Comparison of ENCODE assay signal across 21 mouse cellular contexts in genomic region chr16:67578842-67579517, GRCm38 (mm10). TPM values are rescaled to one million over a fixed set of nuclear protein-coding genes. Genes with fewer than 3 reads are reported as not detected.
A peak's percentile ranks its signal among the peaks of the same experiment; 100 is the strongest.
DNase-seq lines count a peak whose midpoint lies in the region; ATAC-seq and TF ChIP-seq lines count a peak whose summit lies in the region.
"Had no signal": no experiment of that assay in that cellular context is flagged by ENCODE, and none has a peak within 500 bp of the region (broad histone marks: within the 10 kb centered on the region; RNA-seq: fewer than 3 reads in every experiment).

No protein-coding gene starts in this region.

- no peak overlapping the region for H3K9ac ChIP-seq in embryonic facial prominence, embryonic 11.5 days (replicated peaks; ENCODE audit: low read length)
- H3K9ac ChIP-seq in limb, embryonic 13.5 days: no peak overlapping the region
- H3K9ac ChIP-seq: heart, embryonic 15.5 days; liver, embryonic 14.5 days had no signal

- DNase-seq in embryonic facial prominence, embryonic 11.5 days (ENCODE audit: low spot score): peak; percentile 65
- no peak for DNase-seq in embryonic facial prominence, embryonic 10.5 days (ENCODE audit: low spot score)
- no peak for DNase-seq in left cerebral cortex, adult 2 months (ENCODE audit: extremely low spot score in 1 of 2, low spot score in 2 of 2)
- no peak for DNase-seq in left cerebral cortex, adult 9 months (ENCODE audit: low spot score in 2 of 2)
- DNase-seq in cerebellum, postnatal 14 days: peak; percentile 18 to 49
- DNase-seq in thymus, postnatal 4 days: no peak
- DNase-seq: adrenal gland, adult 2 months; gastrocnemius, adult 2 months; heart, adult 11 months; kidney, postnatal 10 days; thymus, postnatal 36 days had no signal

- WGBS in embryonic facial prominence, embryonic 11.5 days: 62% methylated on average over 11 of the region's 11 CpGs
- 74% methylated on average over 11 of the region's 11 CpGs for WGBS in embryonic facial prominence, embryonic 10.5 days
- 24% methylated on average over 11 of the region's 11 CpGs for WGBS in limb, embryonic 13.5 days

- H3K36me3 ChIP-seq in embryonic facial prominence, embryonic 11.5 days (replicated peaks; ENCODE audit: control insufficient read depth, insufficient read depth, low read depth, low read length): no peaks in the 10 kb centered on the region
- no peaks in the 10 kb centered on the region for H3K36me3 ChIP-seq in embryonic facial prominence, embryonic 10.5 days (replicated peaks)
- no peaks in the 10 kb centered on the region for H3K36me3 ChIP-seq in limb, embryonic 13.5 days
- H3K36me3 ChIP-seq: G1E; heart, embryonic 15.5 days; hindbrain, embryonic 10.5 days had no signal

- no peak for TF ChIP-seq CTCF in left cerebral cortex, adult 2 months (IDR thresholded peaks at IDR 0.05)

- no peak overlapping the region for H3K4me2 ChIP-seq in embryonic facial prominence, embryonic 11.5 days (ENCODE audit: low read depth, low read length)
- peak overlapping the region; percentile 23; the same call in 1 of the 2 replicates for H3K4me2 ChIP-seq in limb, embryonic 13.5 days (replicated peaks)
- H3K4me2 ChIP-seq: heart, embryonic 15.5 days had no signal

- no peaks in the 10 kb centered on the region for H3K9me3 ChIP-seq in embryonic facial prominence, embryonic 11.5 days (replicated peaks; ENCODE audit: control insufficient read depth, low read length)
- no peaks in the 10 kb centered on the region for H3K9me3 ChIP-seq in embryonic facial prominence, embryonic 10.5 days
- no peaks in the 10 kb centered on the region for H3K9me3 ChIP-seq in limb, embryonic 13.5 days
- H3K9me3 ChIP-seq: G1E; heart, embryonic 15.5 days; hindbrain, embryonic 10.5 days; megakaryocyte, embryonic 14.5 days had no signal

- intact Hi-C loops in left cerebral cortex, adult 2 months (cut with DNase I): no loop called here

- H3K27me3 ChIP-seq in embryonic facial prominence, embryonic 11.5 days (ENCODE audit: control insufficient read depth, insufficient read depth, low read length): no peaks in the 10 kb centered on the region
- H3K27me3 ChIP-seq in embryonic facial prominence, embryonic 10.5 days (replicated peaks; ENCODE audit: low read depth, poor library complexity, severe bottlenecking): no peaks in the 10 kb centered on the region
- no peaks in the 10 kb centered on the region for H3K27me3 ChIP-seq in limb, embryonic 13.5 days
- H3K27me3 ChIP-seq: heart, embryonic 15.5 days; megakaryocyte, embryonic 14.5 days had no signal

- no peak overlapping the region for H3K27ac ChIP-seq in embryonic facial prominence, embryonic 11.5 days (replicated peaks; ENCODE audit: low read depth, low read length)
- H3K27ac ChIP-seq in embryonic facial prominence, embryonic 10.5 days (replicated peaks): no peak overlapping the region
- 0 out of 2 replicates have a peak overlapping the region, but pooled peaks have one; percentile 36 for H3K27ac ChIP-seq in left cerebral cortex, adult 2 months
- H3K27ac ChIP-seq in limb, embryonic 13.5 days: no peak overlapping the region
- H3K27ac ChIP-seq: gastrocnemius, adult 2 months; heart, embryonic 15.5 days; hindbrain, embryonic 10.5 days; liver, embryonic 14.5 days had no signal

- no peak for ATAC-seq in embryonic facial prominence, embryonic 11.5 days (replicated peaks; ENCODE audit: insufficient number of reproducible peaks, low FRiP score, low TSS enrichment, low read depth)
- peak; percentile 24; the same call in 1 of the 2 replicates for ATAC-seq in limb, embryonic 13.5 days (ENCODE audit: low FRiP score, low read depth)
- ATAC-seq: intestine, postnatal 0 days; lung, postnatal 0 days had no signal

- H3K4me3 ChIP-seq in embryonic facial prominence, embryonic 11.5 days (ENCODE audit: low read depth, low read length): no peak overlapping the region
- no peak overlapping the region for H3K4me3 ChIP-seq in embryonic facial prominence, embryonic 10.5 days
- H3K4me3 ChIP-seq in left cerebral cortex, adult 2 months: peak overlapping the region; percentile 11; the same call in 1 of the 2 replicates
- no peak overlapping the region for H3K4me3 ChIP-seq in limb, embryonic 13.5 days
- H3K4me3 ChIP-seq: erythroblast, embryonic 14.5 days; gastrocnemius, adult 2 months; heart, embryonic 15.5 days; hindbrain, embryonic 10.5 days; megakaryocyte, embryonic 14.5 days had no signal

- no peaks in the 10 kb centered on the region for H3K4me1 ChIP-seq in embryonic facial prominence, embryonic 11.5 days (ENCODE audit: control insufficient read depth, insufficient read depth, low read length)
- H3K4me1 ChIP-seq in embryonic facial prominence, embryonic 10.5 days: peaks cover 3% of the 10 kb centered on the region; the same call in 1 of the 2 replicates
- H3K4me1 ChIP-seq in limb, embryonic 13.5 days: 0 out of 2 replicates have a peak, but pooled peaks cover 6% of the 10 kb centered on the region
- H3K4me1 ChIP-seq: heart, embryonic 15.5 days; hindbrain, embryonic 10.5 days; megakaryocyte, embryonic 14.5 days had no signal

RNA-seq across cellular contexts. Expression of gene Cadm2, which starts 41.7 kb away (rescaled TPM):
- polyA plus RNA-seq in embryonic facial prominence, embryonic 11.5 days (2014; fragmentation: Nextera tagmentation; extraction: Ambion mirVana): 0.81 and 1.6 TPM in 2 replicates
- 1.2 and 1.5 TPM in 2 replicates for polyA plus RNA-seq in embryonic facial prominence, embryonic 10.5 days (2016; fragmentation: Nextera tagmentation; extraction: Ambion mirVana)
- 100 to 1,000 TPM; 230 to 245 TPM for total RNA-seq in left cerebral cortex, adult 2 months (2021)
- polyA plus RNA-seq in limb, embryonic 13.5 days (2015; fragmentation: Nextera tagmentation; extraction: Ambion mirVana): 3.2 and 3.4 TPM in 2 replicates
- total RNA-seq: common myeloid progenitor, adult 5-6 weeks had no signal
- polyA plus RNA-seq: erythroblast, embryonic 14.5 days; G1E had no signal

Comparison
In these comparisons a context has a peak if more than half of its experiments do, and no peak if none do; other contexts are left out.
1. DNase-seq: peak in embryonic facial prominence, embryonic 11.5 days (single experiment) and cerebellum, postnatal 14 days (2 of 2); none in embryonic facial prominence, embryonic 10.5 days (single experiment), left cerebral cortex, adult 2 months (0 of 2), left cerebral cortex, adult 9 months (0 of 2) and thymus, postnatal 4 days (single experiment).